Mouse (Mus musculus): Measurements from ENCODE around the gene Lmx1a.

DNA sequence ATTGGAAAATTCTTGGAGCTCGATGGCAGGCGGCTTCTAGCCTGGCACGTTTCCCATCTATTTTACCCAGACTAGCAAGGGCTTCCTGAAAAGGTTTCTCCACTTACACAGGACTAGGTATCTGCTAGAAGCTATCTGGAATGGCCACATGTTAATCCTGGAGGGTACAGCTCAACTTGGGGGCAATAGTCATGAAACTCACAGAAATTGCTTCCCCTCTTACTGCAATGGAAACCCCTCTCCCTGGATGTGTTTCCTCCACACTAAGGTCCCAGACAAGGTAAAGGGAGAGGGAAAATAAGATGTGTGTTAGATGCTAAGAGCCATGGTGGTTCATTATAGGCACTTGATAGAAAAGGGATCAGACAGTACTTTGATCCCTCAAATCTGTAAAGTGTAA is 5.7 kb downstream of the Lmx1a start:
- TF ChIP-seq POLR2A (IDR thresholded peaks at IDR 0.05; ENCODE audit: insufficient read depth, low read length): no peak
- no peak for TF ChIP-seq CTCF (IDR thresholded peaks at IDR 0.05; ENCODE audit: low read depth, low read length)
- no peak for TF ChIP-seq EP300 (IDR thresholded peaks at IDR 0.05; ENCODE audit: insufficient read depth, low read depth, low read length)

All from ES-Bruce4 (cell line).